Mouse (Mus musculus) forebrain, postnatal 0 days (tissue): Measurements from ENCODE around the gene Prpf38a. TPM values are rescaled to one million over a fixed set of nuclear protein-coding genes. Genes with fewer than 3 reads are reported as not detected.

ENCODE experiments used
- ATAC-seq: fragments of 200-750 bp; cut with Nextera tagmentation; 2 replicates; pipeline ENCODE4 v1.8.0; 2017; ENCODE audit warnings: mild to moderate bottlenecking, moderate library complexity
- DNase-seq: peaks from one replicate; pipeline ENCODE4 v3.0.0-alpha.2; 2015
- H3K27ac ChIP-seq: fragments of 300-500 bp; sonication (generic); 2 replicates; pipeline ENCODE4 v1.5.1; 2014; ENCODE audit warnings: low read depth, mild to moderate bottlenecking, antibody characterized with exemption, low read length, moderate library complexity, mixed read lengths
- H3K27me3 ChIP-seq: fragments of 300-500 bp; sonication (generic); 2 replicates; pipeline ENCODE4 v1.6.1; 2014; ENCODE audit warnings: mild to moderate bottlenecking, low read length, mixed read lengths; ENCODE audit not compliant: insufficient read depth
- H3K36me3 ChIP-seq: fragments of 300-500 bp; sonication (generic); 2 replicates; pipeline ENCODE4 v1.6.1; 2014; ENCODE audit warnings: mild to moderate bottlenecking, moderate library complexity; ENCODE audit not compliant: insufficient read depth
- H3K4me1 ChIP-seq: fragments of 300-500 bp; sonication (generic); 2 replicates; pipeline ENCODE4 v1.6.1; 2014; ENCODE audit warnings: antibody characterized with exemption; ENCODE audit not compliant: insufficient read depth
- H3K4me2 ChIP-seq: fragments of 300-500 bp; sonication (generic); 2 replicates; pipeline ENCODE4 v1.6.1; 2014; ENCODE audit warnings: low read depth, mild to moderate bottlenecking, moderate library complexity
- H3K4me3 ChIP-seq: fragments of 300-500 bp; sonication (generic); 2 replicates; pipeline ENCODE4 v1.5.1; 2014; ENCODE audit warnings: low read depth, low read length, mixed read lengths
- H3K9ac ChIP-seq: fragments of 300-500 bp; sonication (generic); 2 replicates; pipeline ENCODE4 v1.6.1; 2014; ENCODE audit warnings: mild to moderate bottlenecking
- H3K9me3 ChIP-seq: fragments of 300-500 bp; sonication (generic); 2 replicates; pipeline ENCODE4 v1.6.1; 2016; ENCODE audit warnings: low read length
- CTCF ChIP-seq: sonication (generic); IDR thresholded peaks from 2 replicates; pipeline ENCODE4 v1.5.1; 2016; ENCODE audit warnings: antibody characterized with exemption, control low read depth, low read depth
- WGBS: fragments of 180-500 bp; shearing (Covaris S2); extraction: QIAGEN DNeasy Blood & Tissue Kit; methylation state at CpG from one replicate; pipeline ENCODE4 v1.1.7; 2014; 5-methylcytosine and 5-hydroxymethylcytosine counted together
- polyA plus RNA-seq: library from polyadenylated mRNA; unstranded; fragments of >200 nt; fragmentation: Nextera tagmentation; extraction: Ambion mirVana; gene quantifications from 2 replicates; pipeline ENCODE4 v1.2.1, GENCODE M21; 2015
- total RNA-seq: library from RNA; depleted of rRNA; stranded (reverse); fragments of >200 nt; gene quantifications from 2 replicates; pipeline ENCODE4 v1.2.3, GENCODE M21; 2014

Prpf38a gene
- total and polyA plus RNA-seq, 2 experiments from 2014 or later = 66.0 to 68.7 TPM

DNA sequence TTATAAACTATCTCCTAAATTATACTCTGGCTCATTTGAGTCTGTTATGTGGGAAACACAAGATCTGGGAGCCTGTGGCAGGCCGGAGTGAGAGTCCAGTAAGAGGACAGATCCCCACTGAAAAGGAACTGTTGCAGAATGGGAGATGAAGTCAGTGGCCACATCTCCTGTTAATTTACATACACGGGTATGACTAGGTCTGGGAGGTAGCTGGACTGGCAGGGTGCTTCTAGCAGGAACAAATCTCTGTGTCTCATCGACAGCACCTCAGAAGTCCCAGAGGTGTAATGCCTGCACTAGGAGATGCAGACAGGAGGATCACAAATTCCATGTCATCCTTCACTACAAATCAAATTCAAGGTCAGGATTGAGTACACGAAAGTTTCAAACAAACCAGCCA lies 39.5 kb upstream of the Prpf38a start:
- no peak for DNase-seq
- H3K36me3 ChIP-seq = no peaks in the 10 kb centered on the region
- no peaks in the 10 kb centered on the region for H3K27me3 ChIP-seq
- H3K4me2 ChIP-seq = peak overlapping the region; percentile 90
- peak overlapping the region; percentile 94 for H3K27ac ChIP-seq
- no peaks in the 10 kb centered on the region for H3K9me3 ChIP-seq
- no peak for TF ChIP-seq CTCF
- no peak for ATAC-seq
- peak overlapping the region; percentile 83 for H3K9ac ChIP-seq
- 69% methylated on average over 4 of the region's 4 CpGs for WGBS
- peaks cover 6% of the 10 kb centered on the region; the same call in 1 of the 2 replicates for H3K4me1 ChIP-seq
- no peak overlapping the region; the same call in 1 of the 2 replicates for H3K4me3 ChIP-seq

GRCm38 (mm10) chr4:108610935-108611334 lies 31.8 kb upstream of the Prpf38a start:
- no peaks in the 10 kb centered on the region for H3K36me3 ChIP-seq
- no peak overlapping the region for H3K9ac ChIP-seq
- TF ChIP-seq CTCF = no peak
- H3K27ac ChIP-seq = no peak overlapping the region
- no peak overlapping the region for H3K4me2 ChIP-seq
- ATAC-seq = no peak
- H3K4me3 ChIP-seq = no peak overlapping the region
- H3K27me3 ChIP-seq = no peaks in the 10 kb centered on the region
- no peak for DNase-seq
- no peaks in the 10 kb centered on the region for H3K9me3 ChIP-seq
- H3K4me1 ChIP-seq = no peaks in the 10 kb centered on the region
- 92% methylated on average over 5 of the region's 5 CpGs for WGBS

DNA sequence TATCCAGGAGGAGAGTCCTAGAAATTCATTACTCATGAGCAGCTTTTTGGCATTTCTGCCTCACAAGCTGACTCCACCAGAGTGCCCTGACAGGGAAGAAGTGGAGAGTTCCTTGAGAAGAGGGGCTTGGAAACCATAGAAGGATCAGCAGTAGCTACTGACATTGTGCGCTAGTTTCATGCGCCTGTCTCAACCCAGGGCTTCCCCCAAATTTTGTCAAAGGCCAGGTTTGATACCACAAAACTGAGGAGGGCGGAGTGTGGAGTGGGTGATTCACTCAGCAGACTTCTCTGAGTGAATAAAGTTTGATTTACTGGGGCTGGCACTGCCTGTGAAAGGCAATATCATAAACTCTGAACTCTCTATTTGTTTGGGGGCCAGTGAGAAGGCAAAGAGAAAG lies 29.5 kb upstream of the Prpf38a start:
- no peak overlapping the region for H3K27ac ChIP-seq
- no peak for TF ChIP-seq CTCF
- WGBS = 86% methylated on average over 3 of the region's 3 CpGs

GRCm38 (mm10) chr4:108601870-108602269 lies 22.7 kb upstream of the Prpf38a start:
- ATAC-seq = no peak
- no peak overlapping the region for H3K4me3 ChIP-seq
- no peak overlapping the region for H3K9ac ChIP-seq
- no peaks in the 10 kb centered on the region for H3K9me3 ChIP-seq
- no peaks in the 10 kb centered on the region for H3K27me3 ChIP-seq
- no peak overlapping the region for H3K4me2 ChIP-seq
- no peaks in the 10 kb centered on the region for H3K4me1 ChIP-seq
- no peak overlapping the region for H3K27ac ChIP-seq
- peaks cover 9% of the 10 kb centered on the region for H3K36me3 ChIP-seq
- no peak for DNase-seq
- WGBS = 94% methylated on average over 7 of the region's 7 CpGs
- TF ChIP-seq CTCF = no peak

More for the DNA sequence above, 29.5 kb upstream of the Prpf38a start:
- ATAC-seq (no peak), DNase-seq (no peak)
- Histone ChIP-seq H3K4me1 (no peaks in the 10 kb centered on the region), H3K9ac (no peak overlapping the region), H3K4me2 (no peak overlapping the region), H3K4me3 (no peak overlapping the region), H3K27me3 (no peaks in the 10 kb centered on the region), H3K9me3 (no peaks in the 10 kb centered on the region), H3K36me3 (peaks cover 9% of the 10 kb centered on the region)

- no peak for TF ChIP-seq CTCF
- DNase-seq (no peak), ATAC-seq (no peak)
- WGBS = 89% methylated on average over 4 of the region's 4 CpGs
- Histone ChIP-seq H3K27ac (no peak overlapping the region), H3K4me2 (no peak overlapping the region), H3K4me3 (no peak overlapping the region), H3K27me3 (no peaks in the 10 kb centered on the region), H3K9me3 (no peaks in the 10 kb centered on the region), H3K4me1 (no peaks in the 10 kb centered on the region), H3K9ac (no peak overlapping the region), H3K36me3 (no peaks in the 10 kb centered on the region)
These were observed 19.2 kb upstream of the Prpf38a start for GRCm38 (mm10) chr4:108598306-108598705.

DNA sequence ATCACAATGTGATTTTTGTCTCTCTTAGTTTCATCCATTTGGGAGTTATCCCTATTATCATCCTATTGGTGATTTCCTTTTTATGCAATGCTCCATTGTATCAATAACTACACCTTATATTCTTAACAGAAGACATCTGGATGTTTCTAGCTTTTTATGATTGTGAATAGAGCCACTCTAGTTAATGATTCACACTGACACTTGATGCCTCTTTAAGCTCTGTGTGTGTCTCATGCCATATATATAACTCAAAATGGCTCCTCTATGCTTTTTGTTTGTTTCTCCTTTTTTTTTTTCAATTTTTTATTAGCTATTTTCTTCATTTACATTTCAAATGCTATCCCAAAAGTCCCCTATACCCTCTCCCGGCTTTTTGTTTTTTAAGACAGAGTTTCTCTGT lies 16.6 kb upstream of the Prpf38a start:
- no peak overlapping the region for H3K9ac ChIP-seq

GRCm38 (mm10) chr4:108593376-108593775 lies 14.2 kb upstream of the Prpf38a start:
- no peaks in the 10 kb centered on the region for H3K4me1 ChIP-seq
- H3K9ac ChIP-seq = no peak overlapping the region
- no peak overlapping the region for H3K4me2 ChIP-seq
- H3K9me3 ChIP-seq = no peaks in the 10 kb centered on the region
- no peak for DNase-seq
- ATAC-seq = no peak
- no peaks in the 10 kb centered on the region for H3K27me3 ChIP-seq
- H3K36me3 ChIP-seq = no peaks in the 10 kb centered on the region
- 93% methylated on average over 2 of the region's 2 CpGs for WGBS
- H3K4me3 ChIP-seq = no peak overlapping the region
- TF ChIP-seq CTCF = no peak
- H3K27ac ChIP-seq = no peak overlapping the region

More for the DNA sequence above, 16.6 kb upstream of the Prpf38a start:
- Histone ChIP-seq H3K27ac (no peak overlapping the region), H3K36me3 (no peaks in the 10 kb centered on the region), H3K9me3 (no peaks in the 10 kb centered on the region), H3K27me3 (no peaks in the 10 kb centered on the region), H3K4me3 (no peak overlapping the region), H3K4me1 (no peaks in the 10 kb centered on the region), H3K4me2 (no peak overlapping the region)
- 90% methylated on average over 1 of the region's 1 CpGs for WGBS
- no peak for DNase-seq
- no peak for TF ChIP-seq CTCF
- ATAC-seq = no peak
